Mouse (Mus musculus): ENCODE measurements around the gene Hnrnpu.
A peak's percentile ranks its signal among the peaks of the same experiment; 100 is the strongest.

Hnrnpu gene

GRCm38 (mm10) chr1:178340213-178340612, 2.6 kb upstream of the Hnrnpu start:
- DNase-seq (ENCODE audit: low read depth): no peak

- peak; percentile 62 for DNase-seq (ENCODE audit: low read depth)
Observed at GRCm38 (mm10) chr1:178338318-178338641, 683 bp upstream of the Hnrnpu start.

GRCm38 (mm10) chr1:178336777-178337481, 668 bp downstream of the Hnrnpu start:
- DNase-seq (ENCODE audit: low read depth): peak; percentile 80

GRCm38 (mm10) chr1:178336289-178336775, 1.3 kb downstream of the Hnrnpu start:
- DNase-seq (ENCODE audit: low read depth): peak; percentile 95

GRCm38 (mm10) chr1:178335860-178336261, 1.7 kb downstream of the Hnrnpu start:
- DNase-seq (ENCODE audit: low read depth): peak; percentile 72

GRCm38 (mm10) chr1:178329946-178330345, 7.7 kb downstream of the Hnrnpu start:
- no peak for DNase-seq (ENCODE audit: low read depth)

GRCm38 (mm10) chr1:178329017-178329416, 8.6 kb downstream of the Hnrnpu start:
- peak; percentile 33 for DNase-seq (ENCODE audit: low read depth)

GRCm38 (mm10) chr1:178326950-178327349, 10.6 kb downstream of the Hnrnpu start:
- DNase-seq (ENCODE audit: low read depth): no peak

- DNase-seq (ENCODE audit: low read depth): no peak
Observed at GRCm38 (mm10) chr1:178326357-178326756, 11.2 kb downstream of the Hnrnpu start.

- no peak for DNase-seq (ENCODE audit: low read depth)
Observed at GRCm38 (mm10) chr1:178324568-178324967, 13.0 kb downstream of the Hnrnpu start.

GRCm38 (mm10) chr1:178323235-178323634, 14.4 kb downstream of the Hnrnpu start:
- no peak for DNase-seq (ENCODE audit: low read depth)

- no peak for DNase-seq (ENCODE audit: low read depth)
Observed at GRCm38 (mm10) chr1:178321730-178322357, 15.8 kb downstream of the Hnrnpu start.

GRCm38 (mm10) chr1:178320723-178321590, 16.6 kb downstream of the Hnrnpu start:
- DNase-seq (ENCODE audit: low read depth): peak; percentile 51

GRCm38 (mm10) chr1:178320038-178320722, 17.4 kb downstream of the Hnrnpu start:
- DNase-seq (ENCODE audit: low read depth): peak; percentile 35

GRCm38 (mm10) chr1:178319295-178320037, 18.1 kb downstream of the Hnrnpu start:
- no peak for DNase-seq (ENCODE audit: low read depth)

GRCm38 (mm10) chr1:178318389-178319184, 19.0 kb downstream of the Hnrnpu start, which contains the start of gene Cox20:
Gene Cox20, plus strand, starts transcription at chr1:178319130.
- peak; percentile 98 for DNase-seq (ENCODE audit: low read depth)

- DNase-seq (ENCODE audit: low read depth): no peak
Observed at GRCm38 (mm10) chr1:178318002-178318388, 19.6 kb downstream of the Hnrnpu start.

GRCm38 (mm10) chr1:178317275-178318001, 20.2 kb downstream of the Hnrnpu start:
- DNase-seq (ENCODE audit: low read depth): no peak

- DNase-seq (ENCODE audit: low read depth): no peak
Observed at GRCm38 (mm10) chr1:178314236-178314635, 23.4 kb downstream of the Hnrnpu start.

Data from naive thymus-derived CD4-positive, alpha-beta T cell, adult 2 months (primary cell).